ENCODE assay signal across 23 mouse cellular contexts in genomic region chr12:91256334-91256733, GRCm38 (mm10).
"Had no signal": no experiment of that assay in that cellular context is flagged by ENCODE, and none has a peak within 500 bp of the region (broad histone marks: within the 10 kb centered on the region; RNA-seq: fewer than 3 reads in every experiment).

No protein-coding gene starts in this region.

- H3K9me3 ChIP-seq: heart, embryonic 10.5 days; heart, embryonic 12.5 days; hindbrain, embryonic 13.5 days; hindbrain, embryonic 15.5 days; limb, embryonic 13.5 days; limb, embryonic 15.5 days had no signal

- H3K9ac ChIP-seq: heart, embryonic 12.5 days; hindbrain, embryonic 13.5 days; hindbrain, embryonic 15.5 days; limb, embryonic 13.5 days; limb, embryonic 15.5 days; liver, embryonic 14.5 days had no signal

- H3K27me3 ChIP-seq: heart, embryonic 12.5 days; hindbrain, embryonic 13.5 days; hindbrain, embryonic 15.5 days; limb, embryonic 13.5 days; limb, embryonic 15.5 days had no signal

- H3K4me1 ChIP-seq: heart, embryonic 10.5 days; hindbrain, embryonic 13.5 days; hindbrain, embryonic 15.5 days; limb, embryonic 13.5 days; limb, embryonic 15.5 days had no signal

- ATAC-seq: hindbrain, postnatal 0 days; intestine, embryonic 16.5 days had no signal

- H3K4me3 ChIP-seq: heart, embryonic 10.5 days; heart, embryonic 12.5 days; hindbrain, embryonic 13.5 days; hindbrain, embryonic 15.5 days; layer of hippocampus, adult 2 months; left cerebral cortex, adult 2 months; limb, embryonic 13.5 days; limb, embryonic 15.5 days had no signal

- H3K36me3 ChIP-seq: heart, embryonic 10.5 days; hindbrain, embryonic 13.5 days; hindbrain, embryonic 15.5 days had no signal

- H3K27ac ChIP-seq: heart, embryonic 10.5 days; hindbrain, embryonic 13.5 days; hindbrain, embryonic 15.5 days; hindbrain, postnatal 0 days; layer of hippocampus, adult 2 months; left cerebral cortex, adult 2 months; limb, embryonic 13.5 days; limb, embryonic 15.5 days; liver, embryonic 14.5 days had no signal

- DNase-seq: gastrocnemius, postnatal 14 days; gastrocnemius, postnatal 36 days; heart, adult 18-20 months; heart, postnatal 14 days; heart, postnatal 36 days; kidney, adult 11 months; kidney, adult 8-10 months; kidney, postnatal 10 days; kidney, postnatal 25 days; kidney, postnatal 4 days; left cerebral cortex, postnatal 4 days had no signal

- H3K4me2 ChIP-seq: heart, embryonic 12.5 days; hindbrain, embryonic 13.5 days; hindbrain, embryonic 15.5 days; limb, embryonic 13.5 days; limb, embryonic 15.5 days; liver, embryonic 11.5 days had no signal
